Mouse (Mus musculus): ENCODE measurements around the gene Itgb5. TPM values are rescaled to one million over a fixed set of nuclear protein-coding genes. Genes with fewer than 3 reads are reported as not detected.

The Itgb5 gene
- total and polyA plus RNA-seq, 3 experiments: 0.85 to 20.1 (median 1.8) TPM

GRCm38 (mm10) chr16:33923758-33924157 lies 94.3 kb downstream of the Itgb5 start:
- Histone ChIP-seq H3K36me3 (replicated peaks in 1 of 2; ENCODE audit: control insufficient read depth in 1 of 2, insufficient read depth in 1 of 2, low read length in 1 of 2) (peaks cover 0 to 5% of the 10 kb centered on the region in 2 experiments), H3K4me3 (replicated peaks in 1 of 3; ENCODE audit: low read depth in 2 of 3, low read length in 2 of 3, poor library complexity in 1 of 3) (no peak overlapping the region), H3K27ac (ENCODE audit: insufficient read depth, low read depth) (no peak overlapping the region), H3K4me1 (ENCODE audit: control insufficient read depth in 1 of 2, insufficient read depth in 2 of 2) (0 out of 4 replicates have a peak, but pooled peaks cover 0 to 3% of the 10 kb centered on the region in 2 experiments), H3K9me3 (replicated peaks; ENCODE audit: low read length) (no peaks in the 10 kb centered on the region), H3K9ac (ENCODE audit: insufficient read depth, low read depth) (no peak overlapping the region), H3K4me2 (ENCODE audit: insufficient read depth, low read depth, poor library complexity, severe bottlenecking) (no peak overlapping the region), H3K27me3 (replicated peaks) (peaks cover 23% of the 10 kb centered on the region), H3K79me2 (replicated peaks; ENCODE audit: control insufficient read depth, extremely low read depth, insufficient read depth, poor library complexity, severe bottlenecking) (no peaks in the 10 kb centered on the region)
- in situ Hi-C loops (cut with MboI; ENCODE audit: low pct_ligation_motif_present, low pct_unique_long_range_greater_than_20kb, low sequenced_read_pairs) (no loop called here), dilution Hi-C loops (cut with MboI; ENCODE audit: extremely low pct_ligation_motif_present, extremely low pct_unique_long_range_greater_than_20kb, low sequenced_read_pairs) (no loop called here)
- DNase-seq (ENCODE audit: extremely low read depth): no peak
- TF ChIP-seq BHLHE40 (IDR thresholded peaks at IDR 0.05; ENCODE audit: low read depth, low read length) (no peak), NRF1 (IDR thresholded peaks at IDR 0.05; ENCODE audit: low read depth, low read length) (no peak), TBP (conservative IDR thresholded peaks at IDR 0.05; ENCODE audit: low read depth, low read length) (no peak), EP300 (IDR thresholded peaks at IDR 0.05; ENCODE audit: low read length) (no peak), USF2 (conservative IDR thresholded peaks at IDR 0.05; ENCODE audit: low read depth, low read length) (no peak), JUND (conservative IDR thresholded peaks at IDR 0.05; ENCODE audit: low read depth, low read length) (no peak)

GRCm38 (mm10) chr16:33927263-33927824 lies 97.9 kb downstream of the Itgb5 start:
- no peak for DNase-seq (ENCODE audit: extremely low read depth)
- Histone ChIP-seq H3K79me2 (replicated peaks; ENCODE audit: control insufficient read depth, extremely low read depth, insufficient read depth, poor library complexity, severe bottlenecking) (no peaks in the 10 kb centered on the region), H3K27ac (ENCODE audit: insufficient read depth, low read depth) (no peak overlapping the region), H3K27me3 (replicated peaks) (peaks cover 41% of the 10 kb centered on the region), H3K4me3 (replicated peaks in 1 of 3; ENCODE audit: low read depth in 2 of 3, low read length in 2 of 3, poor library complexity in 1 of 3) (no peak overlapping the region), H3K4me2 (ENCODE audit: insufficient read depth, low read depth, poor library complexity, severe bottlenecking) (no peak overlapping the region), H3K4me1 (ENCODE audit: control insufficient read depth in 1 of 2, insufficient read depth in 2 of 2) (no peaks in the 10 kb centered on the region), H3K9me3 (replicated peaks; ENCODE audit: low read length) (no peaks in the 10 kb centered on the region), H3K9ac (ENCODE audit: insufficient read depth, low read depth) (no peak overlapping the region), H3K36me3 (replicated peaks in 1 of 2; ENCODE audit: control insufficient read depth in 1 of 2, insufficient read depth in 1 of 2, low read length in 1 of 2) (no peaks in the 10 kb centered on the region)
- TF ChIP-seq BHLHE40 (IDR thresholded peaks at IDR 0.05; ENCODE audit: low read depth, low read length): no peak
- TF ChIP-seq GABPA (IDR thresholded peaks at IDR 0.05; ENCODE audit: insufficient replicate concordance, low read depth, low read length): no peak
- TF ChIP-seq ZKSCAN1 (IDR thresholded peaks at IDR 0.05; ENCODE audit: borderline replicate concordance, low read depth, low read length): no peak
- TF ChIP-seq CHD2 (IDR thresholded peaks at IDR 0.05; ENCODE audit: low read length): no peak
- no peak for TF ChIP-seq SMC3 (IDR thresholded peaks at IDR 0.05; ENCODE audit: low read depth, low read length)
- no peak for TF ChIP-seq MXI1 (IDR thresholded peaks at IDR 0.05; ENCODE audit: low read depth, low read length)
- TF ChIP-seq MEF2A (IDR thresholded peaks at IDR 0.05; ENCODE audit: borderline replicate concordance, low read depth, low read length): no peak
- dilution Hi-C loops (cut with MboI; ENCODE audit: extremely low pct_ligation_motif_present, extremely low pct_unique_long_range_greater_than_20kb, low sequenced_read_pairs): no loop called here
- in situ Hi-C loops (cut with MboI; ENCODE audit: low pct_ligation_motif_present, low pct_unique_long_range_greater_than_20kb, low sequenced_read_pairs): no loop called here

GRCm38 (mm10) chr16:33928788-33929462 lies 99.5 kb downstream of the Itgb5 start:
- Histone ChIP-seq H3K27ac (ENCODE audit: insufficient read depth, low read depth) (no peak overlapping the region), H3K36me3 (replicated peaks in 1 of 2; ENCODE audit: control insufficient read depth in 1 of 2, insufficient read depth in 1 of 2, low read length in 1 of 2) (no peaks in the 10 kb centered on the region), H3K9ac (ENCODE audit: insufficient read depth, low read depth) (no peak overlapping the region), H3K9me3 (replicated peaks; ENCODE audit: low read length) (no peaks in the 10 kb centered on the region), H3K4me3 (replicated peaks in 1 of 3; ENCODE audit: low read depth in 2 of 3, low read length in 2 of 3, poor library complexity in 1 of 3) (no peak overlapping the region), H3K79me2 (replicated peaks; ENCODE audit: control insufficient read depth, extremely low read depth, insufficient read depth, poor library complexity, severe bottlenecking) (no peaks in the 10 kb centered on the region), H3K27me3 (replicated peaks) (peaks cover 48% of the 10 kb centered on the region), H3K4me1 (ENCODE audit: control insufficient read depth in 1 of 2, insufficient read depth in 2 of 2) (no peaks in the 10 kb centered on the region), H3K4me2 (ENCODE audit: insufficient read depth, low read depth, poor library complexity, severe bottlenecking) (no peak overlapping the region)
- DNase-seq (ENCODE audit: extremely low read depth): no peak
- in situ Hi-C loops (cut with MboI; ENCODE audit: low pct_ligation_motif_present, low pct_unique_long_range_greater_than_20kb, low sequenced_read_pairs): no loop called here
- TF ChIP-seq CTCF (conservative IDR thresholded peaks at IDR 0.05 in 1 of 2, IDR thresholded peaks at IDR 0.05 in 1 of 2; ENCODE audit: low read depth in 2 of 2, low read length in 2 of 2) (no peak), ZC3H11A (IDR thresholded peaks at IDR 0.05; ENCODE audit: low read depth, low read length) (no peak), TCF12 (IDR thresholded peaks at IDR 0.05; ENCODE audit: low read depth, low read length) (no peak), MEF2A (IDR thresholded peaks at IDR 0.05; ENCODE audit: borderline replicate concordance, low read depth, low read length) (no peak), KAT2A (IDR thresholded peaks at IDR 0.05; ENCODE audit: insufficient replicate concordance, low read length) (no peak), RCOR1 (conservative IDR thresholded peaks at IDR 0.05; ENCODE audit: low read depth, low read length) (no peak), USF1 (IDR thresholded peaks at IDR 0.05; ENCODE audit: low read depth, low read length) (no peak), POLR2AphosphoS2 (IDR thresholded peaks at IDR 0.05; ENCODE audit: low read depth, low read length) (no peak), TBP (conservative IDR thresholded peaks at IDR 0.05; ENCODE audit: low read depth, low read length) (no peak), ZKSCAN1 (IDR thresholded peaks at IDR 0.05; ENCODE audit: borderline replicate concordance, low read depth, low read length) (no peak), ZMIZ1 (IDR thresholded peaks at IDR 0.05; ENCODE audit: low read depth, low read length) (no peak)
- dilution Hi-C loops (cut with MboI; ENCODE audit: extremely low pct_ligation_motif_present, extremely low pct_unique_long_range_greater_than_20kb, low sequenced_read_pairs): no loop called here

Data from CH12.LX (cell line).